Mouse (Mus musculus): ENCODE results near the gene Iqca. TPM values are rescaled to one million over a fixed set of nuclear protein-coding genes. Genes with fewer than 3 reads are reported as not detected.
A peak's percentile ranks its signal among the peaks of the same experiment; 100 is the strongest.

Gene Iqca
- polyA plus RNA-seq (2012; rRNA removed), result 0.39 and 0.52 TPM in 2 replicates

DNA sequence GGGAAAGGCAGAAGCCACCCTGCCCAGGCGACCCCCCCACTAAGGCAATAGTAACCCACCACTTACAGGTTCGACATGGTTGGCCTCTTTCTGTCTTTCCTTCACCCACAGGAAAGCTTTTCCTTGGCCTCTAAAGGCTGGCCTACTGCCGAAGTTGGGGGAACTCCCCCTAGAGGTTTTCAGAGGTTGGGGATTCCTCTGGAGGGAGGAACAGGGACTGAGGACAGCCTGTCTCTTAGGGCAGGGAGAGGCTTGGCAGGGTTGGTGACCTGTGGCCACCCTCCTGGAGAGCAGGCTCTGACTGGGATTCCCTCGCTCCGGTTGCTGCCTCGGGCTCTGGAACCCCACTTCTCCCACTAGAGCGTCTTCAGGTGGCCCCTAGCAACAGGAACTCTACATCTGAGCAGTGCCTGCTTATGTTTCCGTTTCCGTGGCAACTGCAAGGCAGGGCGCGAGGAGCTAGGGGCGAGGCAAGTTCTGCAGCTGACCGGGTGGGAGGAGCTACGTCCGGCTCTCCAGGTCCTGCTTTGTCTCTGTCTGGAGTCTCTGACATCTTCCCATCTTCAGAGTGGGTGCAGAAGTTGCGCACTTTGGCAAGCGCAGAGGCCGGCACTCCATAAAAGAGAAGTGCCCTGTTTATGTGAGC, at the start of gene Iqca:
Gene Iqca (minus strand): TSS at position 303 of the 646 bp plus-strand sequence.
- TF ChIP-seq CTCF (IDR thresholded peaks at IDR 0.05; ENCODE audit: borderline replicate concordance, extremely low read depth, insufficient read depth, insufficient read length) (peak; percentile 28; the same call in 1 of the 2 replicates), POLR2A (IDR thresholded peaks at IDR 0.05; ENCODE audit: borderline replicate concordance, extremely low read depth, insufficient read depth, insufficient read length, poor library complexity, severe bottlenecking) (no peak)
- DNase-seq (ENCODE audit: low read depth), result peak; percentile 95

DNA sequence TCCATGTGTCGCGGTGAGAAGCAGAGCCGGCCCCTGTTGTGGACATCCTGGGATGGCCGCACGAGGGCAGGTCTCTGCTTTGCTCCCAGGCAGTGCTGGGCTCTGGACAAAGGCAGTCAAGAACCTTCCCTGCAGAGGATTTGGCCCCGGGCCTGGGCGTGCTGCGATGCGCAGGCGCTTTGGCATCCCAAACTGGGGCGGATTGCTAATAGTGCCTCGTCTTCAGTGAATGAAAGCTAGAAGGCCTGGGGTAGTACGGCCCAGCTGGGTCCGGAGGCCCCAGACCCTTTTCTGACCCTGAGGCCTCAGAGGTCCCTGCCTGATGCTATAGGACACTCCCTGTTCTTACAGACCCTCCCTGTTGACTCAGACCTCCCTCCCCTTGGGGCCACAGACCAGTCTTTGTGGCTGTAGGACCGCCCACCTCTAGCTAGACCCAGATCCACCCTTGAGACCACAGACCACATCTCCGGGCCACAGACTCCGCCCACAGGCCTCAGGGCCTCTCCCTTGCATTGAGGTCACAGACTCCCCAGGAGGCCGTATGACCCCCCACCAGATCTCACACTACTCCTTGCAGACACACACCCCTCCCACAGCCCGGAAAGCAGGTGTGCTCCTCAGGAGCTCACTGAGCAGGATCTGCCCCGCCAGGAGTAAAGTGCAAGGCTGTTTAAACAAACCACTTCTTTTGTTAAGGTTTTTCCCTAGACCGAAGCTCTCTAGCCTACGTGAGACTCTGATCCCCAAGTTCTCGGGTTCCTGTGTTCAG, 49.2 kb upstream of the Iqca start:
- DNase-seq (ENCODE audit: low read depth), result peak; percentile 86
- TF ChIP-seq CTCF (IDR thresholded peaks at IDR 0.05; ENCODE audit: borderline replicate concordance, extremely low read depth, insufficient read depth, insufficient read length) (no peak), POLR2A (IDR thresholded peaks at IDR 0.05; ENCODE audit: borderline replicate concordance, extremely low read depth, insufficient read depth, insufficient read length, poor library complexity, severe bottlenecking) (no peak)

DNA sequence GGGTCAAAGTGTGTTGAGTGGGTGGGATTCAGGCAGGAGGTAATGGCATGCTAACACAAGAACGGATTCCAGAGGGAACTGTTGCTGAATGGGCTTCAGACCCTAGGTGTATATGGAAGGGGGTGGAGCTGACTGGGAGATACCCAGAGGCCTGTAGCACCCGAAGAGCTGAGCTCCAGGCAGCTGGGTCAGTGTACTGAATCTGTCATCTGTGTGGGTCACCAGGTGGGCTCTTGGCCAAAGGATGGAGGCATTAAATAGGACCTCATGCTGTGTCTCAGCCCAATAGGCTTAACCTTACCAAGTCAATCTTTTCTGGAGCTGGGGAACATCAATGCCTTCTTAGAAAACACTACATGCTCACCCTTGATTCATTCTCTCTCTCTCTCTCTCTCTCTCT, 48.5 kb upstream of the Iqca start:
- TF ChIP-seq CTCF (IDR thresholded peaks at IDR 0.05; ENCODE audit: borderline replicate concordance, extremely low read depth, insufficient read depth, insufficient read length), result no peak
- TF ChIP-seq POLR2A (IDR thresholded peaks at IDR 0.05; ENCODE audit: borderline replicate concordance, extremely low read depth, insufficient read depth, insufficient read length, poor library complexity, severe bottlenecking), result no peak
- DNase-seq (ENCODE audit: low read depth), result no peak

DNA sequence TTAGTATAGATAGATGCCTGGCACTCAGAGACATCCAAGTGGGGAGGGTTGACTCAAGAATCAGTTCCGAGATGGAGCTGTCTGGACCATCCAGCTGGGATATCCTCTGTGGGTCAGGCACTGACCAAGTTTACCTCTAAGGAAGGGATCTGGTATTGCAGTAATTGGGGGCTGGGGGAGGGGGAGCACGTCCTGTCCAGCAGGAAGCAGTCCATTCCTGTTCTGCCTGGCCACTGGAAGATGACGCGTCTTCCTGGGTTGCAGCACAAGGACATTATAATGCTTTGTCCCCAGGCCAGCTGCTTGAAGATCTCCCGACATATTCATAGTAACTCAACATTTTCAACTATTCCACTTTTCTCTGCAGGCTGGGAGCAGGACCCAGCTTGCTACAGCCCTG, 48.0 kb upstream of the Iqca start:
- DNase-seq (ENCODE audit: low read depth), result no peak
- no peak for TF ChIP-seq POLR2A (IDR thresholded peaks at IDR 0.05; ENCODE audit: borderline replicate concordance, extremely low read depth, insufficient read depth, insufficient read length, poor library complexity, severe bottlenecking)
- no peak for TF ChIP-seq CTCF (IDR thresholded peaks at IDR 0.05; ENCODE audit: borderline replicate concordance, extremely low read depth, insufficient read depth, insufficient read length)

DNA sequence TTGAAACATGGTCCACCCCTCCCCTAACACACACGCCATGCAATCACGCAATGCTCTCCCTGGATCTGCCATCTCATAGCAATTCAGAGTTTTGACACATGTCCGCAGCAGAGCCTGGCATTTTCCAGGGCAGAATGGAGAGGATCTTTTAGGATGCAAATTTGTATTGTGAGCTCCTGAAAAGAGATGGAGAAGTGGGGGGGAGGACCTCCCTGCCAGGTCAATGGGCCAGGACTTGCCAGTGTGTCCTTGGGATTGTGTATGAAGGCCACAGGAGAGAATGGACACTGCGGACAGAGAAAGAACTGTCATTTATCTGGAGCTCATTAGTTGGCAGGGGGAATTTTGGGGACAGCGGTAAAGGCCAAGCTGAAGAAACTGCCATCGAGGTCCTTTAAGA, 35.8 kb upstream of the Iqca start:
- TF ChIP-seq POLR2A (IDR thresholded peaks at IDR 0.05; ENCODE audit: borderline replicate concordance, extremely low read depth, insufficient read depth, insufficient read length, poor library complexity, severe bottlenecking) (no peak), CTCF (IDR thresholded peaks at IDR 0.05; ENCODE audit: borderline replicate concordance, extremely low read depth, insufficient read depth, insufficient read length) (no peak)
- peak; percentile 71 for DNase-seq (ENCODE audit: low read depth)

DNA sequence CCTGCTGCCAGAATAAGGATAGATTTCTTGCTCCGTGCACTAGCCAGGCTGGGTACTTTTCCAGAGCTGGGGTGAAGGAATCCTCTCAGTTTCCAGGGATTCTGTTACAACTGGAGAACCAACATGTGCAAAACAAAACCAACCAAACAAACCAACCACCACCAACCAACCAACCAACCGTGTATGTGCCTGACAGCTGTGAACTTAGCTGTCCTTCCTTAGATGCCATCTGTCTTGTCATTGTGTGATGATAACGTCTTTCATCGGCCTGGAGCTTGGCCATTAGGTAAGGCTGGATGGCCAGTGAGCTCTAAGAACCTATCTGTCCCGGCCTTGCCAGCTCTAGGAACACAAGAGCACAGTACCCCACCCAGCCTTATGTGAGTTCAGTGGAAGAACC, 33.7 kb upstream of the Iqca start:
- TF ChIP-seq CTCF (IDR thresholded peaks at IDR 0.05; ENCODE audit: borderline replicate concordance, extremely low read depth, insufficient read depth, insufficient read length) (no peak), POLR2A (IDR thresholded peaks at IDR 0.05; ENCODE audit: borderline replicate concordance, extremely low read depth, insufficient read depth, insufficient read length, poor library complexity, severe bottlenecking) (no peak)

DNA sequence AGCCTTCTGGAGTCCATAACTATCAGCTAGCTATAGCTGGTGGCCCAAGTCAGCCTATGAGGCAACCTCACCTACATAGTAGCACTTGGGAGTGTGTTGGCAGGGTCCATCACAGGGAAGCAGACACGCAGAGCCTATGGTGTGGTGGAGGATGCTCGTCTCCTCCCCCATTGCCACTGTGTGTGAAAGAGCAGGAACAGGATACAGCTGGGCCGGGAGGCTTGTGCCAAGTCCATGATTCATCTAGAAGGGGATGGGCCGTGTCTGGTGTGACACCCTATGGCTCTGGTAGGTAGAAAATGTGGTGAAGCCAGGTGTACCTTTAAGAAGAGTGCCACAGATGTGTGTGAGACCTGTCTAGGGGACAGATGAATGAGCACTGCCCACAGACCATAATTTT, 33.0 kb upstream of the Iqca start:
- TF ChIP-seq CTCF (IDR thresholded peaks at IDR 0.05; ENCODE audit: borderline replicate concordance, extremely low read depth, insufficient read depth, insufficient read length) (no peak), POLR2A (IDR thresholded peaks at IDR 0.05; ENCODE audit: borderline replicate concordance, extremely low read depth, insufficient read depth, insufficient read length, poor library complexity, severe bottlenecking) (no peak)
- DNase-seq (ENCODE audit: low read depth), result no peak

More for the DNA sequence above, 33.7 kb upstream of the Iqca start:
- DNase-seq (ENCODE audit: low read depth), result no peak

DNA sequence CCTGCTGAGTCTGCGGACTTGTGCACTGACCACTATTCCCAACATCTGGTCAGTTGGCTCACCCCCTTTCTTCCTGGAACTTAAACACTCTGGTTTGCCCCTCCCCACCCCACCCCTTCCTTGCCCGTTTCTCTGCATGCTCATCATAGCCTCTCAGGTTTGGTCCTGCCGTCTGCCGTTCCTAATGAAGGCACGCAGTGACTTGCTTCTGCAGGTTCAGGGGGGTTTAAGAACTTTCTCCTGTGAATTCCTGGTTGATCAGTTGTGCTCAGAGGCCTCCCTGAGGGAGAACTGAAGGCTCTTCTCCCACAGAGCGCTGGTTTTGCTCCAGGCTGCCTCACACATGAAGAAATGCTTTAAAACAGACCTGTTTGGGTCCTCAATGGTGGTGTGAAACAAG, 30.4 kb upstream of the Iqca start:
- TF ChIP-seq CTCF (IDR thresholded peaks at IDR 0.05; ENCODE audit: borderline replicate concordance, extremely low read depth, insufficient read depth, insufficient read length) (no peak), POLR2A (IDR thresholded peaks at IDR 0.05; ENCODE audit: borderline replicate concordance, extremely low read depth, insufficient read depth, insufficient read length, poor library complexity, severe bottlenecking) (no peak)
- DNase-seq (ENCODE audit: low read depth), result no peak

DNA sequence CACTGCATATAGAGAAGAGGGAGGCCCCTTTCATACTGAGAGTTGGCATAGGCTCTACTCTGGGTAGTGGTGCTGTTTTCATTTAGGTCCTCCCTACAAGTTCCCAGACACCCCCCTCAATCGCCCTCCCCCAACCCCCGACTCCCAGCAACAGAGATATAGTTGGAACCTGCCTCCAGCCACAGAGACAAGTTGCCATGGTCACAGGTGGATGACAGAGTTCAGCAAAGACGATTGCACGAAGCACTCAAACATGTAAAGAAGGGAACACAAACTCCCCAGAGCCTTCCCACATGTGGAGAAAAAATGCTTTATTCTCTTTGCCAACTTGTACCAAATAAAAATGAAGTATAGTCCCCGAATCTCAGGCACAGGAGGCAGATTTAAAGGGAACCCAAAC, 29.3 kb upstream of the Iqca start:
- DNase-seq (ENCODE audit: low read depth), result no peak
- TF ChIP-seq POLR2A (IDR thresholded peaks at IDR 0.05; ENCODE audit: borderline replicate concordance, extremely low read depth, insufficient read depth, insufficient read length, poor library complexity, severe bottlenecking) (no peak), CTCF (IDR thresholded peaks at IDR 0.05; ENCODE audit: borderline replicate concordance, extremely low read depth, insufficient read depth, insufficient read length) (no peak)

DNA sequence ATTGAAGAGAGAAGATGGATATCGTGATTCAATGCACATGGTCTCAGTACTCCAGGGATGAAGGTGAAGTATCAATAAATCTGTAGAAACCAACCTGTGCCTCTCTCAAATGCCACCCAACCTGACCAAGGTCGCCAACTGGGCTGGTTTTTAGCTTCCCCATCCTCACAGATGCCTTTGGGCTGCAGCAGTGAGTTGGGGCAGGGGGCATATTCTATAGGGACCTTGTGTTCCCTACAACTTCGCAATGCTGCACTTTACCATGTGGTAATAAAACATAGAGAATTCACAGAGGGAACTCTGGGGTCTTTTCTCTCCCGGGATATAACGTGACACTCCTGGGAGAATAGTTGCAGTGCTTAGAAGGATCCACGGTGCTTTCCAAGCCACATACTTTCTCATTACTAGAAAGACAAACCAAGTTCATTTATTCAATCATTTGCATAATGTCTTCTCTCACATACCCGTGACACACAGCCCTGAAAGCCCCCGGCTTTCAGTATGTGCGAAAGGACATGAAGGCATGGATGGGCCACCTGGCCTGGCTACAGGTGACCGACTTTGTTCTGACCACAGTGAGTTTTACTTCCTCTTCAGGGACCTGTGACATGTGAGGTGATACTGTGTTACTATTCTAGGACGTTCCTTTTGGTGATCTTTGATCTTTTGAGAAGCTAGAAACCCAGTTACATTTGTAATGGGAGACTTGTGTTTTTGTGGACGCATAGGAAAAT, 27.9 kb upstream of the Iqca start:
- TF ChIP-seq CTCF (IDR thresholded peaks at IDR 0.05; ENCODE audit: borderline replicate concordance, extremely low read depth, insufficient read depth, insufficient read length), result no peak
- no peak for TF ChIP-seq POLR2A (IDR thresholded peaks at IDR 0.05; ENCODE audit: borderline replicate concordance, extremely low read depth, insufficient read depth, insufficient read length, poor library complexity, severe bottlenecking)
- DNase-seq (ENCODE audit: low read depth), result no peak

DNA sequence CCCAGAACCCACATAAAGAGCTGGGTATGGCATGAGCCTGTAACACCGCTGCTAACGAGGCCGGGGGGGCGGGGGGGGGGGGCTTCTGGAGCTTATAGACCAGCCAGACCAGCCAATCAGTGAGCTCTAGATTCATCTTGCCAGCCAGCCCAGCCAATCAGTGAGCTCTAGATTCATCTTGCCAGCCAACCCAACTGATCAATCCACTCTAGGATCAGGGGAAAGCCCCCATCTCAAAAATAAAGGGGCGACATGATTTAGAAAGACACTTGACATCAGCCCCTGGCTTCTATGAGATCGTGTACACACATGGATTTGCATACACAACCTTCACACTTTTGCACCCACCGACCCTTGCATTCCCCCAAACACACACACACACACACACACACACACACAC, 27.3 kb upstream of the Iqca start:
- TF ChIP-seq CTCF (IDR thresholded peaks at IDR 0.05; ENCODE audit: borderline replicate concordance, extremely low read depth, insufficient read depth, insufficient read length), result no peak
- TF ChIP-seq POLR2A (IDR thresholded peaks at IDR 0.05; ENCODE audit: borderline replicate concordance, extremely low read depth, insufficient read depth, insufficient read length, poor library complexity, severe bottlenecking), result no peak
- DNase-seq (ENCODE audit: low read depth), result no peak

Data from brain, embryonic 14.5 days (tissue).